Comparison of ENCODE assay signal across 28 mouse cellular contexts in genomic region chr12:71999671-72000070, GRCm38 (mm10).
"Had no signal": no experiment of that assay in that cellular context is flagged by ENCODE, and none has a peak within 500 bp of the region (broad histone marks: within the 10 kb centered on the region; RNA-seq: fewer than 3 reads in every experiment).

No protein-coding gene starts in this region.

- H3K4me1 ChIP-seq: embryonic facial prominence, embryonic 10.5 days; embryonic facial prominence, embryonic 12.5 days; embryonic facial prominence, embryonic 13.5 days; embryonic facial prominence, embryonic 15.5 days; forebrain, embryonic 12.5 days; forebrain, embryonic 13.5 days; forebrain, embryonic 15.5 days had no signal

- H3K4me3 ChIP-seq: embryonic facial prominence, embryonic 10.5 days; embryonic facial prominence, embryonic 12.5 days; embryonic facial prominence, embryonic 13.5 days; embryonic facial prominence, embryonic 15.5 days; erythroblast, embryonic 14.5 days; forebrain, embryonic 10.5 days; forebrain, embryonic 12.5 days; forebrain, embryonic 13.5 days; forebrain, embryonic 15.5 days; gastrocnemius, adult 2 months; heart, adult 2 months had no signal

- H3K9ac ChIP-seq: embryonic facial prominence, embryonic 12.5 days; embryonic facial prominence, embryonic 13.5 days; embryonic facial prominence, embryonic 15.5 days; forebrain, embryonic 12.5 days; forebrain, embryonic 13.5 days; forebrain, embryonic 15.5 days; forebrain, postnatal 0 days had no signal

- H3K27me3 ChIP-seq: embryonic facial prominence, embryonic 12.5 days; embryonic facial prominence, embryonic 13.5 days; embryonic facial prominence, embryonic 15.5 days; forebrain, embryonic 12.5 days; forebrain, embryonic 13.5 days; forebrain, embryonic 15.5 days had no signal

- H3K9me3 ChIP-seq: embryonic facial prominence, embryonic 10.5 days; embryonic facial prominence, embryonic 12.5 days; embryonic facial prominence, embryonic 13.5 days; embryonic facial prominence, embryonic 15.5 days; forebrain, embryonic 10.5 days; forebrain, embryonic 12.5 days; forebrain, embryonic 13.5 days; forebrain, embryonic 15.5 days had no signal

- H3K4me2 ChIP-seq: embryonic facial prominence, embryonic 12.5 days; embryonic facial prominence, embryonic 13.5 days; embryonic facial prominence, embryonic 15.5 days; forebrain, embryonic 12.5 days; forebrain, embryonic 13.5 days; forebrain, embryonic 15.5 days had no signal

- H3K36me3 ChIP-seq: embryonic facial prominence, embryonic 10.5 days; embryonic facial prominence, embryonic 12.5 days; embryonic facial prominence, embryonic 13.5 days; embryonic facial prominence, embryonic 15.5 days; forebrain, embryonic 10.5 days; forebrain, embryonic 12.5 days; forebrain, embryonic 15.5 days had no signal

- DNase-seq: cerebellum, adult 2 months; cerebellum, adult 8-10 months; cerebellum, adult 9-10 months; cerebellum, adult 9-11 months; cerebellum, postnatal 10 days; cerebellum, postnatal 14 days; cerebellum, postnatal 25 days; cerebellum, postnatal 36 days; embryo, embryonic 11 days; forebrain, postnatal 0 days; gastrocnemius, adult 2 months; gastrocnemius, postnatal 10 days; gastrocnemius, postnatal 14 days; gastrocnemius, postnatal 25 days; gastrocnemius, postnatal 36 days; heart, adult 18-20 months; heart, adult 2 months had no signal

- H3K27ac ChIP-seq: embryonic facial prominence, embryonic 10.5 days; embryonic facial prominence, embryonic 12.5 days; embryonic facial prominence, embryonic 13.5 days; embryonic facial prominence, embryonic 15.5 days; forebrain, embryonic 10.5 days; forebrain, embryonic 12.5 days; forebrain, embryonic 13.5 days; forebrain, embryonic 15.5 days had no signal

- ATAC-seq: forebrain, embryonic 13.5 days; forebrain, embryonic 14.5 days; forebrain, embryonic 15.5 days; forebrain, embryonic 16.5 days; forebrain, postnatal 0 days had no signal
